Mouse (Mus musculus) adrenal gland, postnatal 36 days (tissue): ENCODE data around the gene Tkt. TPM values are rescaled to one million over a fixed set of nuclear protein-coding genes. Genes with fewer than 3 reads are reported as not detected.
"Not testable (repeated sequence)": the region's sequence is repeated elsewhere in the genome, so short reads cannot be mapped to it uniquely, and the experiment has no call there.

ENCODE experiments used
- DNase-seq, 2 experiments: peaks; one replicate each; pipeline ENCODE4 v3.0.0; 2021; ENCODE audit warnings: mixed read lengths in 1 of 2
- long read RNA-seq, 2 experiments: library from polyadenylated mRNA; stranded (forward); transcript quantifications; one replicate each; pipeline ENCODE4 v2.0.0; 2021; ENCODE audit warnings: borderline sequencing depth in 2 of 2
- total RNA-seq, 2 experiments: library from RNA; stranded (reverse); gene quantifications; 2 replicates each; pipeline ENCODE4 v1.2.3; 2021

The Tkt gene
- 1,000 to 10,000 TPM; 1,323 to 1,442 TPM for total RNA-seq
- long read RNA-seq, experiment 1, transcript Tkt-208 (8 exons, 1,401 nt), result minor isoform, 41 of 1,265 reads
- long read RNA-seq, experiment 1, transcript Tkt-201 (14 exons, 3,223 nt), result major isoform, 1,035 of 1,265 reads
- long read RNA-seq, experiment 1, partial matches to known transcripts, result 162 of 1,265 reads
- long read RNA-seq, experiment 1, other reads (novel, unspliced or antisense), result 27 of 1,265 reads
- long read RNA-seq, experiment 2, transcript Tkt-201 (14 exons, 3,223 nt), result major isoform, 468 of 568 reads
- long read RNA-seq, experiment 2, transcript Tkt-208 (8 exons, 1,401 nt), result minor isoform, 14 of 568 reads
- long read RNA-seq, experiment 2, partial matches to known transcripts, result 78 of 568 reads
- long read RNA-seq, experiment 2, other reads (novel, unspliced or antisense), result 8 of 568 reads

GRCm38 (mm10) chr14:30548131-30548720 is at the start of gene Tkt:
TSS of gene Tkt (plus strand) at chr14:30548359.
- DNase-seq, result peak; percentile 83 to 88

GRCm38 (mm10) chr14:30504990-30505389 is 43.2 kb upstream of the Tkt start:
- DNase-seq, result no peak

- no peak for DNase-seq
These were observed 37.9 kb upstream of the Tkt start for GRCm38 (mm10) chr14:30510214-30510763.

GRCm38 (mm10) chr14:30512896-30513295 is 35.3 kb upstream of the Tkt start:
- no peak for DNase-seq

GRCm38 (mm10) chr14:30515931-30516723 is 32.0 kb upstream of the Tkt start:
- DNase-seq, result peak in 1 of 2 experiments; percentile 27

- no peak for DNase-seq
These were observed 28.8 kb upstream of the Tkt start for GRCm38 (mm10) chr14:30519323-30519722.

- no peak for DNase-seq
These were observed 24.8 kb upstream of the Tkt start for GRCm38 (mm10) chr14:30523356-30523755.

- DNase-seq, result no peak
These were observed 19.8 kb upstream of the Tkt start for GRCm38 (mm10) chr14:30528392-30528791.

GRCm38 (mm10) chr14:30528961-30529360 is 19.2 kb upstream of the Tkt start:
- DNase-seq, result no peak

- no peak for DNase-seq
These were observed 18.7 kb upstream of the Tkt start for GRCm38 (mm10) chr14:30529454-30529853.

- DNase-seq, result no peak
These were observed 17.4 kb upstream of the Tkt start for GRCm38 (mm10) chr14:30530726-30531269.

GRCm38 (mm10) chr14:30531431-30531830 is 16.7 kb upstream of the Tkt start:
- DNase-seq, result no peak

- DNase-seq, result peak; percentile 61 to 70
These were observed 16.3 kb upstream of the Tkt start for GRCm38 (mm10) chr14:30531896-30532295.

- peak; percentile 46 to 63 for DNase-seq
These were observed 14.2 kb upstream of the Tkt start for GRCm38 (mm10) chr14:30533780-30534450.

- DNase-seq, result peak; percentile 94 to 97
These were observed 6.6 kb upstream of the Tkt start for GRCm38 (mm10) chr14:30541541-30541940.

GRCm38 (mm10) chr14:30543331-30543730 is 4.8 kb upstream of the Tkt start:
- not testable (repeated sequence) for DNase-seq

GRCm38 (mm10) chr14:30548965-30549776 is 1.0 kb downstream of the Tkt start:
- DNase-seq, result peak; percentile 96 to 98

- peak in 1 of 2 experiments; percentile 59 for DNase-seq
These were observed 1.6 kb downstream of the Tkt start for GRCm38 (mm10) chr14:30549777-30550149.

- peak in 1 of 2 experiments; percentile 34 for DNase-seq
These were observed 2.3 kb downstream of the Tkt start for GRCm38 (mm10) chr14:30550232-30551070.

- peak; percentile 48 to 49 for DNase-seq
These were observed 3.4 kb downstream of the Tkt start for GRCm38 (mm10) chr14:30551509-30551908.
